Mouse (Mus musculus): ENCODE data around the gene Wasf3. TPM values are rescaled to one million over a fixed set of nuclear protein-coding genes. Genes with fewer than 3 reads are reported as not detected.
"Not testable (repeated sequence)": the region's sequence is repeated elsewhere in the genome, so short reads cannot be mapped to it uniquely, and the experiment has no call there.

Wasf3 gene
- polyA plus RNA-seq, 1 experiment: not detected

- Histone ChIP-seq H3K27ac (ENCODE audit: insufficient read depth, low read depth, low read length) (no peak overlapping the region), H3K4me3 (ENCODE audit: insufficient read depth, low read length) (no peak overlapping the region), H3K4me1 (ENCODE audit: control insufficient read depth, insufficient read depth, low read length) (no peaks in the 10 kb centered on the region)
- TF ChIP-seq POLR2A (IDR thresholded peaks at IDR 0.05; ENCODE audit: borderline replicate concordance, low read depth, low read length) (no peak), CTCF (IDR thresholded peaks at IDR 0.05; ENCODE audit: low read depth, low read length) (no peak)
These were observed 12.5 kb downstream of the Wasf3 start for GRCm38 (mm10) chr5:146397253-146397652.

- TF ChIP-seq CTCF (IDR thresholded peaks at IDR 0.05; ENCODE audit: low read depth, low read length): no peak
- no peak for TF ChIP-seq POLR2A (IDR thresholded peaks at IDR 0.05; ENCODE audit: borderline replicate concordance, low read depth, low read length)
- Histone ChIP-seq H3K4me1 (ENCODE audit: control insufficient read depth, insufficient read depth, low read length) (no peaks in the 10 kb centered on the region), H3K4me3 (ENCODE audit: insufficient read depth, low read length) (no peak overlapping the region)
These were observed 13.8 kb downstream of the Wasf3 start for GRCm38 (mm10) chr5:146398386-146399115.

GRCm38 (mm10) chr5:146401012-146401411 is 16.2 kb downstream of the Wasf3 start:
- H3K4me1 ChIP-seq (ENCODE audit: control insufficient read depth, insufficient read depth, low read length); H3K4me3 ChIP-seq (ENCODE audit: insufficient read depth, low read length); H3K27ac ChIP-seq (ENCODE audit: insufficient read depth, low read depth, low read length): not testable (repeated sequence)

More at GRCm38 (mm10) chr5:146398386-146399115, 13.8 kb downstream of the Wasf3 start:
- H3K27ac ChIP-seq (ENCODE audit: insufficient read depth, low read depth, low read length): no peak overlapping the region

- TF ChIP-seq POLR2A (IDR thresholded peaks at IDR 0.05; ENCODE audit: borderline replicate concordance, low read depth, low read length) (no peak), CTCF (IDR thresholded peaks at IDR 0.05; ENCODE audit: low read depth, low read length) (no peak)
- no peaks in the 10 kb centered on the region for H3K4me1 ChIP-seq (ENCODE audit: control insufficient read depth, insufficient read depth, low read length)
- no peak overlapping the region for H3K27ac ChIP-seq (ENCODE audit: insufficient read depth, low read depth, low read length)
- no peak overlapping the region for H3K4me3 ChIP-seq (ENCODE audit: insufficient read depth, low read length)
These were observed 17.5 kb downstream of the Wasf3 start for GRCm38 (mm10) chr5:146402311-146402710.

GRCm38 (mm10) chr5:146403923-146404322 is 19.1 kb downstream of the Wasf3 start:
- Histone ChIP-seq H3K4me1 (ENCODE audit: control insufficient read depth, insufficient read depth, low read length) (no peaks in the 10 kb centered on the region), H3K27ac (ENCODE audit: insufficient read depth, low read depth, low read length) (no peak overlapping the region), H3K4me3 (ENCODE audit: insufficient read depth, low read length) (no peak overlapping the region)
- no peak for TF ChIP-seq CTCF (IDR thresholded peaks at IDR 0.05; ENCODE audit: low read depth, low read length)
- TF ChIP-seq POLR2A (IDR thresholded peaks at IDR 0.05; ENCODE audit: borderline replicate concordance, low read depth, low read length): no peak

- no peak for TF ChIP-seq POLR2A (IDR thresholded peaks at IDR 0.05; ENCODE audit: borderline replicate concordance, low read depth, low read length)
- TF ChIP-seq CTCF (IDR thresholded peaks at IDR 0.05; ENCODE audit: low read depth, low read length): no peak
- Histone ChIP-seq H3K4me1 (ENCODE audit: control insufficient read depth, insufficient read depth, low read length) (no peaks in the 10 kb centered on the region), H3K4me3 (ENCODE audit: insufficient read depth, low read length) (no peak overlapping the region), H3K27ac (ENCODE audit: insufficient read depth, low read depth, low read length) (no peak overlapping the region)
These were observed 21.3 kb downstream of the Wasf3 start for GRCm38 (mm10) chr5:146406133-146406532.

- H3K4me1 ChIP-seq (ENCODE audit: control insufficient read depth, insufficient read depth, low read length): no peaks in the 10 kb centered on the region
- no peak overlapping the region for H3K4me3 ChIP-seq (ENCODE audit: insufficient read depth, low read length)
- TF ChIP-seq POLR2A (IDR thresholded peaks at IDR 0.05; ENCODE audit: borderline replicate concordance, low read depth, low read length) (no peak), CTCF (IDR thresholded peaks at IDR 0.05; ENCODE audit: low read depth, low read length) (no peak)
- no peak overlapping the region for H3K27ac ChIP-seq (ENCODE audit: insufficient read depth, low read depth, low read length)
These were observed 23.0 kb downstream of the Wasf3 start for GRCm38 (mm10) chr5:146407791-146408190.

GRCm38 (mm10) chr5:146408604-146409003 is 23.8 kb downstream of the Wasf3 start:
- H3K4me3 ChIP-seq (ENCODE audit: insufficient read depth, low read length): no peak overlapping the region
- H3K27ac ChIP-seq (ENCODE audit: insufficient read depth, low read depth, low read length): no peak overlapping the region
- H3K4me1 ChIP-seq (ENCODE audit: control insufficient read depth, insufficient read depth, low read length): no peaks in the 10 kb centered on the region
- TF ChIP-seq POLR2A (IDR thresholded peaks at IDR 0.05; ENCODE audit: borderline replicate concordance, low read depth, low read length) (no peak), CTCF (IDR thresholded peaks at IDR 0.05; ENCODE audit: low read depth, low read length) (no peak)

- H3K27ac ChIP-seq (ENCODE audit: insufficient read depth, low read depth, low read length): no peak overlapping the region
- TF ChIP-seq CTCF (IDR thresholded peaks at IDR 0.05; ENCODE audit: low read depth, low read length) (no peak), POLR2A (IDR thresholded peaks at IDR 0.05; ENCODE audit: borderline replicate concordance, low read depth, low read length) (no peak)
- H3K4me1 ChIP-seq (ENCODE audit: control insufficient read depth, insufficient read depth, low read length): no peaks in the 10 kb centered on the region
- no peak overlapping the region for H3K4me3 ChIP-seq (ENCODE audit: insufficient read depth, low read length)
These were observed 26.0 kb downstream of the Wasf3 start for GRCm38 (mm10) chr5:146410821-146411220.

GRCm38 (mm10) chr5:146412743-146413430 is 28.1 kb downstream of the Wasf3 start:
- Histone ChIP-seq H3K4me3 (ENCODE audit: insufficient read depth, low read length) (no peak overlapping the region), H3K4me1 (ENCODE audit: control insufficient read depth, insufficient read depth, low read length) (no peaks in the 10 kb centered on the region), H3K27ac (ENCODE audit: insufficient read depth, low read depth, low read length) (no peak overlapping the region)
- no peak for TF ChIP-seq CTCF (IDR thresholded peaks at IDR 0.05; ENCODE audit: low read depth, low read length)
- no peak for TF ChIP-seq POLR2A (IDR thresholded peaks at IDR 0.05; ENCODE audit: borderline replicate concordance, low read depth, low read length)

All from bone marrow macrophage, adult 2 months (primary cell).